Mouse (Mus musculus) layer of hippocampus, adult 6 months (tissue): ENCODE results near the gene Parp2. TPM values are rescaled to one million over a fixed set of nuclear protein-coding genes. Genes with fewer than 3 reads are reported as not detected.

Experiments used
- long read RNA-seq, 2 experiments: library from polyadenylated mRNA; unstranded; transcript quantifications; one replicate each; pipeline ENCODE4 v2.0.0; 2019 to 2020
- polyA plus RNA-seq: library from polyadenylated mRNA; unstranded; fragments of <200 nt; fragmentation: Nextera tagmentation; gene quantifications from 2 replicates; pipeline ENCODE4 v1.2.3, GENCODE M21; 2021

Parp2 gene
- polyA plus RNA-seq, result 24.4 and 27.2 TPM in 2 replicates
- long read RNA-seq, experiment 1, transcript Parp2-201 (16 exons, 1,894 nt), result major isoform, 38 of 44 reads
- long read RNA-seq, experiment 1, partial matches to known transcripts, result 4 of 44 reads
- long read RNA-seq, experiment 1, other reads (novel, unspliced or antisense), result 2 of 44 reads
- long read RNA-seq, experiment 2, transcript Parp2-201 (16 exons, 1,894 nt), result major isoform, 99 of 138 reads
- long read RNA-seq, experiment 2, transcript Parp2-206 (15 exons, 2,173 nt), result minor isoform, 12 of 138 reads
- long read RNA-seq, experiment 2, partial matches to known transcripts, result 0 of 138 reads
- long read RNA-seq, experiment 2, other reads (novel, unspliced or antisense), result 27 of 138 reads

DNA sequence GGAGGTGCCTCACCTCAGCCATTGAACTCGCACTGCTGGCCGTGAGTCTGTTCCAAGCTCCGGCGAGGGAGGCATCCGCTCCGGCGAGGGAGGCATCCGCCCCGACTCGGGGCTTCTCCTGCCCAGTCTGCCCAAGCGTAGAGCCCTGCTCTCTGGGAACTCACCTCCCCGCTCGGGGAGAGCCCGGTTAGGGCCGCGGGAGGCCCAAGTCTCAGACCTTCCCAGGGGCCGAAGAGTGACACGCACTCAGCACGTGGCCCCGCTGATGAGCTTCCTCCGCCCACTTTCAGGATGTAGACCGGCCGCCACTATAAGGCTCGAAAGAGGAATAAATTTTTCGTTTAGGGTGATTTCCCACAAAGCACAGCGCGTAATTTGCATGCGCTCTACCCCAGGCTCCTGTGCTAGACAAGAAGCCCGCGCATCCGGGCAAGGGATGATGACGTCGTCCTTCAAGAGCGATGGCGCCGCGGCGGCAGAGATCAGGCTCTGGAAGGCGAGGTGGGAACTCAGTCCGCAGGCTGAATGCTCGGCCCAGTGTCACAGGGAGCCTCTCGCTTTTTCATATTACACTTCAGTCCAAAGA, at the start of gene Parp2, which contains the start of gene Ccnb1ip1:
TSS of gene Parp2 (plus strand) at position 355 of the 586 bp plus-strand sequence.
TSS of gene Ccnb1ip1 (minus strand) at position 246 of the 586 bp plus-strand sequence.

DNA sequence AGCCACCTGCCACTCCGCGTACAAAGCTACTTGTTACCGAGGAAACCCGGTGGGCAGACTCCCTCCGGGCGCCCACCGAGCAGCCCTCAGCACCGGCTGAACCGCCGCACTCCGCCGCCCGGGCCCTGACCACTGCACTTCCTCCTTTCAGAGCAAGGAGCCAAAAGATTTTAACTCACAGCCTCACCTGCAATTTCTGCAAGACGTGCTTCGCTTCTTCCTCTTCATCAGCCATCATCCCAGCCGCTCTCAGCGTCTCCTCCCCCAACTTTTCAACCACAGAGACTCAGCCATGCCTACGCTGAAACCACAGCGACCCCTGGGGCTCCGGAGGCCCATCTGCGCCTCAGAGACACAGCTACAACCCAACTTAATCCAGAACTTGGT, 22.4 kb upstream of the Parp2 start, which contains the start of gene Ttc5:
TSS of gene Ttc5 (minus strand) at position 269 of the 387 bp plus-strand sequence.

DNA sequence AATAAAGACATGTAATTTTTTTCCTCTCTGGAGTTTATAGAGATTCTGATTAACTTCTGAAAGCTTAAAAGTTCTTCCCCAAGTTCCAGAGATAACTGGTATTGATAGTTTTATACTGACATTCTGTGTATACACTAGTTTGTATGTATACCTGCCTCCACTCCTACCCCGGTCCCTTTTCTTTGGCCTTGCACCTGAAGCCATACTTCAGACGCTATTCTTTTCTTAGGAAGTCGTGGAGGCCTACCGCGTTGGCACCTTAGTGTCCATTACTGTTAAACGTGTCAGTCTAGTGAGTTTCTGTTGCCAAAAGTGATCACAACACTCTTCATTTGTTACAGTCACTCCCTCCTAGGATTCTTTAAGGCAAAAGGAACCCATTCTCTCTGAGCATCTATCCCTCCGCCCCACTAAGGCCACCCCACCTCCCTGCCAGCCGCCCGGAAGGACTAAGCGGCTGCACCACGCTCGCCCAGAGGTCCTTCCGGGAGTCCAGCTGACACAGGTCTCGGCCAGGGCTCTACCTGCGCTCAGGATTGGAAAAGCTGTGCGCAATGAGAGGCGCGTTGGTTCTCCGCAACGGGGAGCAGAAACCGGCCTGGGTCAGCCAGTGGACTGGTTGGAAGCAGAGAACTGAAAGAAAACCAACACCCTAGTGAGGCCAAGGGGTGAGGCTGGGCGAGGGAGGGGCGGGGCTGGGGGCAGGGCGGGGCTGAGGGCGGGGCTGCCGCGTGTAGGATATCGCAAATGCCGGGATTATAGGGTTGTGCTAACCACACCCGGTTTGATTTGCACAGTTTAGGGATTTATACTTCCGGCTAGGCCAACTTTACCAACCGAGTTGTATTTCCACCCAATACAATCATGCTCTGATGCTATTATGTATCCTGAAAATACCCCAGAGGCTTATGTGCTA, 62.5 kb downstream of the Parp2 start, which contains the start of gene Tep1:
TSS of gene Tep1 (minus strand) at position 672 of the 916 bp plus-strand sequence.

Other genes with a start within 250 kb of the Parp2 start
- gene Olfr744, start 193.0 kb upstream of the Parp2 start, polyA plus RNA-seq, result not detected in 2 replicates
- not detected in 2 replicates for gene Olfr745, start 168.5 kb upstream of the Parp2 start, polyA plus RNA-seq
- gene Olfr746, start 160.8 kb upstream of the Parp2 start, polyA plus RNA-seq, result not detected in 2 replicates
- not detected in 2 replicates for gene Olfr747, start 114.6 kb upstream of the Parp2 start, polyA plus RNA-seq
- gene Olfr748, start 100.5 kb upstream of the Parp2 start, polyA plus RNA-seq, result not detected in 2 replicates
- not detected in 2 replicates for gene Olfr749, start 62.7 kb upstream of the Parp2 start, polyA plus RNA-seq
- gene Ttc5, start 22.3 kb upstream of the Parp2 start, polyA plus RNA-seq, result 53.7 and 55.6 TPM in 2 replicates
- gene Ccnb1ip1, start 109 bp upstream of the Parp2 start, polyA plus RNA-seq, result not detected in 2 replicates
- gene Tep1, start 62.7 kb downstream of the Parp2 start, polyA plus RNA-seq, result 1.2 and 2.4 TPM in 2 replicates
- 0.19 and 0.49 TPM in 2 replicates for gene Klhl33, start 89.7 kb downstream of the Parp2 start, polyA plus RNA-seq
- 75.5 and 79.0 TPM in 2 replicates for gene Osgep, start 117.1 kb downstream of the Parp2 start, polyA plus RNA-seq
- 86.9 and 97.4 TPM in 2 replicates for gene Apex1, start 117.1 kb downstream of the Parp2 start, polyA plus RNA-seq
- gene Pip4p1, start 123.0 kb downstream of the Parp2 start, polyA plus RNA-seq, result 65.9 and 75.6 TPM in 2 replicates
- gene Pnp, start 123.2 kb downstream of the Parp2 start, polyA plus RNA-seq, result 9.8 and 10.9 TPM in 2 replicates
- not detected in 2 replicates for gene Gm49342, start 136.7 kb downstream of the Parp2 start, polyA plus RNA-seq
- 1.2 and 2.4 TPM in 2 replicates for gene Pnp2, start 148.2 kb downstream of the Parp2 start, polyA plus RNA-seq
- 0.11 and 0.23 TPM in 2 replicates for gene Rnase10, start 199.9 kb downstream of the Parp2 start, polyA plus RNA-seq
- not detected in 2 replicates for gene Rnase9, start 234.0 kb downstream of the Parp2 start, polyA plus RNA-seq
- not detected in 2 replicates for gene Rnase11, start 242.3 kb downstream of the Parp2 start, polyA plus RNA-seq
- 0.23 TPM in 1 of 2 replicates, not detected in the other for gene Rnase12, start 249.8 kb downstream of the Parp2 start, polyA plus RNA-seq